Mouse (Mus musculus): ENCODE data around the gene Mdm4. TPM values are rescaled to one million over a fixed set of nuclear protein-coding genes. Genes with fewer than 3 reads are reported as not detected.
"Not testable (repeated sequence)": the region's sequence is repeated elsewhere in the genome, so short reads cannot be mapped to it uniquely, and the experiment has no call there.

The Mdm4 gene
- polyA plus RNA-seq, 1 experiment from 2014 or later = 35.9 TPM

GRCm38 (mm10) chr1:133013331-133013730 is 17.0 kb downstream of the Mdm4 start:
- no peak overlapping the region for H3K4me2 ChIP-seq
- H3K9ac ChIP-seq = no peak overlapping the region
- H3K36me3 ChIP-seq = peaks cover 43% of the 10 kb centered on the region
- ATAC-seq (ENCODE audit: low FRiP score, low read depth) = no peak
- H3K27me3 ChIP-seq = no peaks in the 10 kb centered on the region
- no peak overlapping the region for H3K27ac ChIP-seq (replicated peaks)
- H3K9me3 ChIP-seq = no peaks in the 10 kb centered on the region
- no peak overlapping the region for H3K4me3 ChIP-seq
- H3K4me1 ChIP-seq (replicated peaks) = no peaks in the 10 kb centered on the region

DNA sequence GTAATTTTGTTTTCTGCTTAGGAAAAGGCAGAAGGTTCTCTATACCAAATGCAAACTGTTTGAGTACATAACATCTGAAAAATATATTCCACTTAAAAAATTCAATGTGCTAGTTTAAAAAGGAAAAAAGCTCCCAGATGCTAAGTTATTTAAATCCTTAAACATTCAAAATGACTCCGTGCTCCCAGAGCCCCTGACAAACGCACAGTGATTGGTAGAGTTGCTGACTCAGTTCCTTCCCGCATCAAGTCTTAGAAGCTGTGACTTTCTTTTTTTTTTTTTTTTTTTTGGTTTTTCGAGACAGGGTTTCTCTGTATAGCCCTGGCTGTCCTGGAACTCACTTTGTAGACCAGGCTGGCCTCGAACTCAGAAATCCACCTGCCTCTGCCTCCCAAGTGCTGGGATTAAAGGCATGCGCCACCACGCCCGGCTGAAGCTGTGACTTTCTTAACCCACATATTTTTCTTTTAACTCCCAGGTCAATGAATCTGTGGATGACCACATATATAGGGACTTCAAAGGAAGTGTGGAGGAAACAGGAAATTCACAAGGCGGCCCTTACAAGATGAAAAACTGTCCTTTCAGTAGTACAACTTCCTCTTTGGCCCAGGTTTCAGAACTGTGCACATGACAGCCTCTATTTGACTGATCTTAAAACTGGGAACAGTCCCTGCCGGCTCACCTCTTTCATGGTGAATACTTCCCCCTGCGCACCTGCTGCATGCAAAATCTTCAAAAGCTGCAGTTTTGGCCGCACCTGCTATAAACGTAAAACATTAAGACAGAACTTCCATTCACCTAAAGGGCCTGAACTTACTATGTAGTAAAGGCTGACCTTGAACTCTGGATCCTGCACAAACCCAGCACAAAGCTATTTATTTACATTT is 18.2 kb downstream of the Mdm4 start:
- Histone ChIP-seq H3K27ac (replicated peaks) (no peak overlapping the region), H3K36me3 (peaks cover 39% of the 10 kb centered on the region), H3K27me3 (no peaks in the 10 kb centered on the region), H3K9ac (no peak overlapping the region), H3K4me1 (replicated peaks) (no peaks in the 10 kb centered on the region), H3K9me3 (no peaks in the 10 kb centered on the region), H3K4me2 (no peak overlapping the region), H3K4me3 (no peak overlapping the region)
- 87% methylated on average over 12 of the region's 13 CpGs for WGBS
- no peak for ATAC-seq (ENCODE audit: low FRiP score, low read depth)

GRCm38 (mm10) chr1:133006571-133006970 is 23.8 kb downstream of the Mdm4 start:
- Histone ChIP-seq H3K9ac (no peak overlapping the region), H3K27me3 (no peaks in the 10 kb centered on the region), H3K36me3 (peaks cover 28% of the 10 kb centered on the region), H3K27ac (replicated peaks) (no peak overlapping the region), H3K4me1 (replicated peaks) (no peaks in the 10 kb centered on the region), H3K4me2 (no peak overlapping the region), H3K4me3 (no peak overlapping the region), H3K9me3 (no peaks in the 10 kb centered on the region)
- no peak for ATAC-seq (ENCODE audit: low FRiP score, low read depth)
- 92% methylated on average over 3 of the region's 3 CpGs for WGBS

GRCm38 (mm10) chr1:133000347-133000746 is 30.0 kb downstream of the Mdm4 start:
- no peaks in the 10 kb centered on the region for H3K27me3 ChIP-seq
- no peak overlapping the region for H3K9ac ChIP-seq
- no peak overlapping the region for H3K4me3 ChIP-seq
- H3K4me2 ChIP-seq = no peak overlapping the region
- no peaks in the 10 kb centered on the region for H3K9me3 ChIP-seq
- no peaks in the 10 kb centered on the region for H3K4me1 ChIP-seq (replicated peaks)
- peaks cover 65% of the 10 kb centered on the region for H3K36me3 ChIP-seq
- ATAC-seq (ENCODE audit: low FRiP score, low read depth) = no peak
- WGBS = 91% methylated on average over 6 of the region's 6 CpGs
- H3K27ac ChIP-seq (replicated peaks) = no peak overlapping the region

- no peak for ATAC-seq (ENCODE audit: low FRiP score, low read depth)
- Histone ChIP-seq H3K4me3 (no peak overlapping the region), H3K27ac (replicated peaks) (no peak overlapping the region), H3K4me2 (no peak overlapping the region), H3K4me1 (replicated peaks) (no peaks in the 10 kb centered on the region), H3K9me3 (no peaks in the 10 kb centered on the region), H3K36me3 (peaks cover 44% of the 10 kb centered on the region), H3K9ac (no peak overlapping the region), H3K27me3 (no peaks in the 10 kb centered on the region)
- WGBS = 91% methylated on average over 7 of the region's 7 CpGs
These were observed 38.8 kb downstream of the Mdm4 start for GRCm38 (mm10) chr1:132991580-132991979.

GRCm38 (mm10) chr1:132990733-132991132 is 39.6 kb downstream of the Mdm4 start:
- no peaks in the 10 kb centered on the region for H3K4me1 ChIP-seq (replicated peaks)
- ATAC-seq (ENCODE audit: low FRiP score, low read depth) = no peak
- 95% methylated on average over 3 of the region's 3 CpGs for WGBS
- peaks cover 35% of the 10 kb centered on the region for H3K36me3 ChIP-seq
- H3K27ac ChIP-seq (replicated peaks) = no peak overlapping the region
- no peak overlapping the region for H3K4me3 ChIP-seq
- H3K4me2 ChIP-seq = no peak overlapping the region
- H3K27me3 ChIP-seq = no peaks in the 10 kb centered on the region
- no peak overlapping the region for H3K9ac ChIP-seq
- no peaks in the 10 kb centered on the region for H3K9me3 ChIP-seq

DNA sequence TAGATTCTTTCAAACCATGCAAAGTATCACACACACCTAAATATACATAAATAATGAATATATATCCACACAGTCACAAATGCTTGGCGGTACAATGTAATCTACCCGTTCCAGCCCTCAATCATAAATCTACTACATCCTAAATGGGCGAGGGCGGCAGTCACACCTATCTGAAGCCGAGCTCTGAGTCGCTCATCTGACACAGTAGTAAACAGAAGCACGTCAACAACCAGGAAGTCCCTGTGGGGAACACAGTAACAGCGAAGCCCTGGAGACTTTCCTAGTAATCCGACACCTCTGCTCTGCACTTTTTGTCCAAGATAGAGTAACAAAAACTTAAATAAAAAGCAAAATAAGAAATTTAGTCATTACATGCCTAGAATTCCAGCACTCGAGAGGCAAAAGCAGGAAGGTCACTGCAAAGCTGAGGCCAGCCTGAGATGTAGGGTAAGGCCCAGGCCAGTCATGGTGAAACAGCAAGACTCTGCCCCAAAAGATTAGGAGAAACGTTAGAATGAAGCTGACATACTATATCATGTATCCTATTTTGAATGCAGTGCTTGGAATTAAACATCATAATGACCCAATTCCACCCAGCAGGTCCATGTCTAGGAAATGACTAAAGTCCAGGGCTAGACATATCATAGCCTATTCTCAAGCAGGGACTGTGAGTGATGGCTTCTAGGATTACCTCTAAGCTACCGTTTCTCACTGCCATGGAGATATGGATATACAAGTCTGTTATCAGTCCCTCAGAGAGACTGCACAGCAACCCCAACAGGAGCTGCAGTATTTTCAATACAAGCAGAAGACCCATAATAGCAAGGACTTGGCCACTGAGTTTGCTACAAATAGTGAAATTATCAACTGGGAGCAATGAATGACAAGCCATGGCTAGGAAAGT is 41.6 kb downstream of the Mdm4 start:
- H3K36me3 ChIP-seq = peaks cover 36% of the 10 kb centered on the region
- ATAC-seq (ENCODE audit: low FRiP score, low read depth); H3K9me3 ChIP-seq; H3K27me3 ChIP-seq; H3K27ac ChIP-seq (replicated peaks); H3K4me3 ChIP-seq; H3K4me1 ChIP-seq (replicated peaks); H3K4me2 ChIP-seq; H3K9ac ChIP-seq: not testable (repeated sequence)
- 87% methylated on average over 12 of the region's 12 CpGs for WGBS

DNA sequence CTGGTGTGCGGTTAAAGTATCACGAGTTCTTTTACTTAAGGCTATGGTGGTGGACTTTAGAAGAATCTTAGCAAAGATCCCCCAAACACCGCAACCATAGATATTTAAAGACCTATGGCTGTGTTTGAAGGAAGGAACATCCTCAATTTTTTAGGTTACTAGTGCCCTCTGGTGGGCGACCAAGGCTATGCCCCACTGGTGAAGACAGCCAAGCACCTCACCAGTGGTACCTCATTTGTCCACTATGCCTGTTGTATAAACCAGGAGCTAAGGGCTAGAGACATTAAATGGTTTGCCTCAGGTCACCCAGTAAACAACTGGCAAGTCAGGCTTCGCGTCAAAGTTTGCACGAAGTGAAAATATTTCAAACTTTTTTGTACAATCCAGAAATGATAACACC is 47.6 kb downstream of the Mdm4 start:
- no peaks in the 10 kb centered on the region for H3K9me3 ChIP-seq
- ATAC-seq (ENCODE audit: low FRiP score, low read depth) = peak; percentile 79
- H3K4me1 ChIP-seq (replicated peaks) = 0 out of 2 replicates have a peak, but pooled peaks cover 2% of the 10 kb centered on the region
- no peak overlapping the region for H3K4me3 ChIP-seq
- H3K4me2 ChIP-seq = no peak overlapping the region
- no peak overlapping the region for H3K9ac ChIP-seq
- peaks cover 21% of the 10 kb centered on the region for H3K36me3 ChIP-seq
- 63% methylated on average over 7 of the region's 7 CpGs for WGBS
- no peak overlapping the region for H3K27ac ChIP-seq (replicated peaks)
- no peaks in the 10 kb centered on the region for H3K27me3 ChIP-seq

DNA sequence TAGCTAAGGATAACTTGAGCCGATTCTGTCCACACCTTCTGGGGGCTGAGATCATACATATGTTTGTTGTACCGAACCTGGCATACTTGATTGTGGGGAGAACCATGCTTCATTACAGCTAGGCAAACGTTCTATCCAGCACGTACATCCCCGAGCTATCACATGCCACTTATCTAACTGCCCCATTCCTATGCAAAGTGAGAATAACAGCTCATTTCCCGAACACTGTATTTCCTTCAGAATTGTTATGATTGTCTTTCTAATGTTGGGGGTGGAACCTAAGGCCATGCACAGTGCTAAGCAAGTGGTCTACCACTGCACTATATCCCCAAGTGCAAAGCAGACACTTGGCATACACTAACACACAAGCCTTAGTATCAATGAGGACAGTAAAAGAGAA is 49.1 kb downstream of the Mdm4 start:
- ATAC-seq (ENCODE audit: low FRiP score, low read depth) = no peak
- Histone ChIP-seq H3K36me3 (peaks cover 21% of the 10 kb centered on the region), H3K4me3 (no peak overlapping the region), H3K9ac (no peak overlapping the region), H3K27ac (replicated peaks) (no peak overlapping the region), H3K4me2 (no peak overlapping the region), H3K27me3 (no peaks in the 10 kb centered on the region), H3K9me3 (no peaks in the 10 kb centered on the region), H3K4me1 (replicated peaks) (0 out of 2 replicates have a peak, but pooled peaks cover 5% of the 10 kb centered on the region)
- 94% methylated on average over 6 of the region's 6 CpGs for WGBS

- 88% methylated on average over 1 of the region's 1 CpGs for WGBS
- no peaks in the 10 kb centered on the region for H3K27me3 ChIP-seq
- no peak overlapping the region for H3K27ac ChIP-seq (replicated peaks)
- H3K9me3 ChIP-seq = no peaks in the 10 kb centered on the region
- H3K4me1 ChIP-seq (replicated peaks) = 0 out of 2 replicates have a peak, but pooled peaks cover 5% of the 10 kb centered on the region
- no peaks in the 10 kb centered on the region for H3K36me3 ChIP-seq
- no peak overlapping the region for H3K4me3 ChIP-seq
- no peak overlapping the region for H3K4me2 ChIP-seq
- no peak overlapping the region for H3K9ac ChIP-seq
- ATAC-seq (ENCODE audit: low FRiP score, low read depth) = no peak
These were observed 53.0 kb downstream of the Mdm4 start for GRCm38 (mm10) chr1:132977402-132977801.

GRCm38 (mm10) chr1:132968659-132969058 is 61.7 kb downstream of the Mdm4 start:
- Histone ChIP-seq H3K4me2 (no peak overlapping the region), H3K27me3 (no peaks in the 10 kb centered on the region), H3K9ac (no peak overlapping the region), H3K9me3 (no peaks in the 10 kb centered on the region), H3K4me1 (replicated peaks) (no peaks in the 10 kb centered on the region), H3K36me3 (no peaks in the 10 kb centered on the region), H3K27ac (replicated peaks) (no peak overlapping the region), H3K4me3 (no peak overlapping the region)
- ATAC-seq (ENCODE audit: low FRiP score, low read depth) = no peak
- 29% methylated on average over 6 of the region's 6 CpGs for WGBS

GRCm38 (mm10) chr1:132964691-132965090 is 65.7 kb downstream of the Mdm4 start:
- Histone ChIP-seq H3K4me3 (no peak overlapping the region), H3K27me3 (no peaks in the 10 kb centered on the region)

More at GRCm38 (mm10) chr1:132964691-132965090, 65.7 kb downstream of the Mdm4 start:
- ATAC-seq (ENCODE audit: low FRiP score, low read depth) = no peak
- no peaks in the 10 kb centered on the region for H3K36me3 ChIP-seq
- H3K4me2 ChIP-seq = no peak overlapping the region
- H3K9me3 ChIP-seq = no peaks in the 10 kb centered on the region
- no peak overlapping the region for H3K27ac ChIP-seq (replicated peaks)
- no peak overlapping the region for H3K9ac ChIP-seq
- H3K4me1 ChIP-seq (replicated peaks) = no peaks in the 10 kb centered on the region
- 87% methylated on average over 4 of the region's 4 CpGs for WGBS
